Mouse (Mus musculus) lung, embryonic 14.5 days (tissue): ENCODE measurements at regions not wholly inside any gene's neighbourhood (a gene's known extent, or its start where the extent isn't known, plus 50 kb on each side); places are given as distances from the start of the nearest gene placed in this dataset.

Experiments
- ATAC-seq: fragments of 200-750 bp; cut with Nextera tagmentation; 2 replicates; pipeline ENCODE4 v1.8.0; 2017; ENCODE audit warnings: mild to moderate bottlenecking, moderate TSS enrichment, moderate library complexity; ENCODE audit not compliant: insufficient read depth
- DNase-seq: peaks from one replicate; pipeline ENCODE4 v3.0.0-alpha.2; 2015
- H3K27ac ChIP-seq: fragments of 300-500 bp; sonication (generic); 2 replicates; pipeline ENCODE4 v1.5.1; 2014; ENCODE audit warnings: low read depth, mild to moderate bottlenecking, moderate library complexity
- H3K27me3 ChIP-seq: fragments of 300-500 bp; sonication (generic); 2 replicates; pipeline ENCODE4 v1.6.1; 2014; ENCODE audit warnings: low read length, control low read depth; ENCODE audit not compliant: insufficient read depth
- H3K36me3 ChIP-seq: fragments of 300-500 bp; sonication (generic); 2 replicates; pipeline ENCODE4 v1.6.1; 2014; ENCODE audit warnings: control low read depth; ENCODE audit not compliant: insufficient read depth
- H3K4me1 ChIP-seq: fragments of 300-500 bp; sonication (generic); 2 replicates; pipeline ENCODE4 v1.6.1; 2014; ENCODE audit warnings: antibody characterized with exemption, control low read depth; ENCODE audit not compliant: insufficient read depth
- H3K4me2 ChIP-seq: fragments of 300-500 bp; sonication (generic); 2 replicates; pipeline ENCODE4 v1.6.1; 2014; ENCODE audit warnings: mild to moderate bottlenecking
- H3K4me3 ChIP-seq: fragments of 300-500 bp; sonication (generic); 2 replicates; pipeline ENCODE4 v1.5.1; 2014; ENCODE audit warnings: low read depth, low read length
- H3K9ac ChIP-seq: fragments of 300-500 bp; sonication (generic); 2 replicates; pipeline ENCODE4 v1.6.1; 2014
- H3K9me3 ChIP-seq: fragments of 300-500 bp; sonication (generic); 2 replicates; pipeline ENCODE4 v1.6.1; 2016; ENCODE audit warnings: low read depth, low read length, control low read depth
- CTCF ChIP-seq: IDR thresholded peaks from 2 replicates; pipeline ENCODE4 v1.5.1; 2016; ENCODE audit warnings: antibody characterized with exemption, low read depth
- WGBS: fragments of 180-500 bp; shearing (Covaris S2); extraction: QIAGEN DNeasy Blood & Tissue Kit; methylation state at CpG from one replicate; pipeline ENCODE4 v1.1.7; 2014; 5-methylcytosine and 5-hydroxymethylcytosine counted together

DNA sequence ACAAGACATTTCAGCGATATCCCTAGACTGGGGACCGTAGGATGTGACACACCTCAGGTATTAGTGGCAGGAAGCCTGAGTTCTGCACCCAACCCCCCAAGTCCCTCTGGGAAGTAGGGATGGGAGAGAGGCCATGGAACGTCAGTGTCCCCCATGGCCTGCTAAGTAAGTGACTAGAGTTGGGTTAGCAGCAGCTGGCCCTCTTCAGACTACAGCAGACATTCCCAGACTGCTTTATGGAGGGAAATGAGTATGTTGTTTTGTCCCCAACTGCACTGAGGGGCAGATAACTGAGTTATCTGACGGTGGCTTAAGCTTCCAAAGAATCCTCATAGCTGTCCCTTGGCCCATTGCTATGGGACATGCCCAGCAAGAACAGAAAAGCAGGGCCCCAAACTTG is 114.8 kb downstream of the Pdgfra start:
- no peak overlapping the region for H3K4me2 ChIP-seq
- 62% methylated on average over 4 of the region's 4 CpGs for WGBS
- H3K36me3 ChIP-seq: no peaks in the 10 kb centered on the region
- no peak overlapping the region for H3K9ac ChIP-seq
- H3K27me3 ChIP-seq: no peaks in the 10 kb centered on the region
- H3K27ac ChIP-seq: no peak overlapping the region
- no peaks in the 10 kb centered on the region for H3K4me1 ChIP-seq
- H3K4me3 ChIP-seq: no peak overlapping the region
- TF ChIP-seq CTCF: no peak
- DNase-seq: peak; percentile 35
- no peak for ATAC-seq
- no peaks in the 10 kb centered on the region for H3K9me3 ChIP-seq

DNA sequence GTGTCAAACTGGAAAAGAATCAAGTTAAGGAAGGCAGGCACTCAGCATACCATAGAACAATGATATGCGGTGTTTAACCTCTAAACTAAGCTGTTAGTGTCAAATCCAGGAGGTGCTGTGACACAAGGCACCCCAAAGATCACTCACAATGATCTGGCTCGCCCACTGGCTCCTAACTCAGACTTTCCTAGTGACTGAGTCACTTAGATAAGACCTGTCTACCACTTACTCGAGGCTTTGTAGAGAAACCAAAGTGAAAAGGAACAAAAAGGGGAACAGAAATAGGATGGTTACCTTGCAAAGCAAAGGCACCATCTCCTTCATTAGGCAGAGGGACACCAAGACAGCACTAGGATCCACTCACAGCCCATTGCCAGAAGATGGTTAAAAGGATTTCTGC is 115.7 kb downstream of the Pdgfra start:
- Histone ChIP-seq H3K9ac (no peak overlapping the region), H3K27me3 (no peaks in the 10 kb centered on the region)
- 71% methylated on average over 3 of the region's 3 CpGs for WGBS

DNA sequence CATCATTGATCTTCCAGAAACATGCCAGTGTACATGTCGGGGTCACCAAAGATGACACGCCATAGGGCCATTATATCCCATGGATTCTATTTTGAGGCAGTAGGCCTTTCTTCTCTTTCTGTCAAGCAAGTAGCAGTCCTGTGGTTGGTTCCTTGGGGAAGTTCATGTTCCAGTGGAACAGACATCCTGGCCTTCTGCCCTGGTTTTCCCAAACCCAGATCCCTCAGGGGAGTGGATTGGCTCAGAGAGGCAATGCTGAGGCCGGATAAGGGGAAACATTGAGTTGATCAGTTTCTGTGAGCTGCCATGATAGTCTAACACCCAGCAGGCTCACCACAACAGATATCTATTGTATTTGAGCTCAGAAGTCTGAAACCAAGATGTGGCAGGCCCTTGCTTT is 125.9 kb downstream of the Pdgfra start:
- Histone ChIP-seq H3K27ac (no peak overlapping the region), H3K9ac (no peak overlapping the region), H3K4me1 (no peaks in the 10 kb centered on the region), H3K36me3 (no peaks in the 10 kb centered on the region), H3K27me3 (no peaks in the 10 kb centered on the region), H3K4me2 (no peak overlapping the region), H3K9me3 (no peaks in the 10 kb centered on the region), H3K4me3 (no peak overlapping the region)
- TF ChIP-seq CTCF: no peak
- 94% methylated on average over 3 of the region's 3 CpGs for WGBS
- no peak for DNase-seq
- no peak for ATAC-seq

More for the DNA sequence above, 115.7 kb downstream of the Pdgfra start:
- H3K9me3 ChIP-seq: no peaks in the 10 kb centered on the region
- H3K4me1 ChIP-seq: no peaks in the 10 kb centered on the region
- no peak for ATAC-seq
- DNase-seq: no peak
- no peak overlapping the region for H3K27ac ChIP-seq
- H3K4me3 ChIP-seq: no peak overlapping the region
- no peak overlapping the region for H3K4me2 ChIP-seq
- TF ChIP-seq CTCF: no peak
- no peaks in the 10 kb centered on the region for H3K36me3 ChIP-seq

DNA sequence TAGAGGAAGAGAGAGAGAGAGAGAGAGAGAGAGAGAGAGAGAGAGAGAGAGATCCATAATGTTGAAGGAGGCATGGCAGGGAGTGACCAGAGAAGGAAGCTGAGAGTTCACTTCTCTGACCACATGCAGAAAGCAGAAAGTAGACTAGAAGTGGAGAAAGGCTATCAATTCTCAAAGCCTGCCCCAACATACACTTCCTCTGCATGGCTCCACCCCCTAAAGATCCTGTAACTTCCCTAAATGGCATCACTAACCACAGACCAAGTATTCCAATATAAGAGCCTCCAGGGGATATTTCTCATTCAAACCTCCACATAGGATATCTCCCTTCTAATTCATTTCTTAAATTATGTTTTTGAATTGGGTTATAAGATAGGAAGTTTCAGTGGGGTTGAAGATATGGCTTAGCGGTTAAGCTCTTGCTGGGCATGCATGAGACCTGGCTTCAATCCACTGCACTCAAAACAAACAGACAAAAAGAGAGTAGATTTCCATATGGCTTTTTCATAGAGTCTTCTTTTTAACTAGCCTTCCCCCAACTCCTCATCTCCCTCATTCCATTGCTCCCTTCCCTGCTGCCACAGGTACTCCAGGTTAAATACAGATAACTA is 127.6 kb downstream of the Pdgfra start:
- Histone ChIP-seq H3K4me2 (no peak overlapping the region), H3K4me3 (no peak overlapping the region), H3K4me1 (no peaks in the 10 kb centered on the region), H3K27me3 (no peaks in the 10 kb centered on the region), H3K36me3 (no peaks in the 10 kb centered on the region), H3K9ac (no peak overlapping the region), H3K27ac (no peak overlapping the region), H3K9me3 (no peaks in the 10 kb centered on the region)
- TF ChIP-seq CTCF: no peak
- ATAC-seq: no peak
- 89% methylated on average over 1 of the region's 1 CpGs for whole genome bisulfite sequencing
- DNase-seq: no peak

DNA sequence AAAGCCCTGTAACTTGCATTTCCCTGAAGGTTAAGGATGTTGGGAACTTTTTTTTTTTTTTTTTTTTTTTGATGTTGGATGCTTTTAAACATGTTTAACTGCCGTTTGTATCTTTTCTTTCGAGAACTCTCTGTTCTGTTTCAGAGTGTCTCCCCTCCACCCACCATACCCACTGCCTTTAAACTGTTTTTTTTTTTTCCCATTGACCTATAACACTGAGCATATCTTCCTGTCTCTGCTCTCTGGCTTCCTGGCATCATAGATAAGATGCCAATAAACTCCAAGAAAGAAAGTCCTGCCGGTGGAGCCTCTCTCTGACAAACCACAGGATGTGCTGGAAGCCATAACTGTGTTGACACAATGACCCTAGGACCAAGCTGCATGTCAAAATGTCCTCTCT is 128.6 kb downstream of the Pdgfra start:
- Histone ChIP-seq H3K27ac (no peak overlapping the region), H3K4me3 (no peak overlapping the region), H3K36me3 (no peaks in the 10 kb centered on the region), H3K4me2 (no peak overlapping the region), H3K9ac (no peak overlapping the region), H3K9me3 (no peaks in the 10 kb centered on the region), H3K27me3 (no peaks in the 10 kb centered on the region), H3K4me1 (no peaks in the 10 kb centered on the region)
- 59% methylated on average over 3 of the region's 3 CpGs for WGBS
- ATAC-seq: no peak
- no peak for DNase-seq
- no peak for TF ChIP-seq CTCF

DNA sequence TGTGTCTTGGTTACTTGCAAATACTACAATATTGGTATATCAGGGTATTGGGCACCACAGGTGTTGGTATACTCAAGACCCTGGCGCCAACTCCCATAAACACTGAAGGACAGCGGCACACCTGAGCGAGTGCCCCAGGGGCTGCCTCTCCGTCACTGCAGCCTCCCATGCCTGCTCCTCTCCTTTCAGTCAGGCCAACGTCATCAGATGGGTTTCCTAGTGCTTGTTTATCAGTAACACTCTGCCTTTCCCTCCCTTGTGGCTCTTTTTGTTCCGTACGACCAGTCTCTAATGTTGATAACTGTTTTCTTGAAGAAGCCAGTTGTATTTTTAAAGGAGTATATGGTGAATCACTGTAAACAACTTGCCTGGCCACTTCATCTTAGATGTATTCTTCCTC is 129.4 kb downstream of the Pdgfra start:
- Histone ChIP-seq H3K27ac (no peak overlapping the region), H3K9me3 (no peaks in the 10 kb centered on the region), H3K4me3 (no peak overlapping the region), H3K4me1 (no peaks in the 10 kb centered on the region), H3K4me2 (no peak overlapping the region), H3K9ac (no peak overlapping the region), H3K36me3 (no peaks in the 10 kb centered on the region), H3K27me3 (no peaks in the 10 kb centered on the region)
- WGBS: 83% methylated on average over 7 of the region's 7 CpGs
- no peak for DNase-seq
- no peak for TF ChIP-seq CTCF
- ATAC-seq: no peak

DNA sequence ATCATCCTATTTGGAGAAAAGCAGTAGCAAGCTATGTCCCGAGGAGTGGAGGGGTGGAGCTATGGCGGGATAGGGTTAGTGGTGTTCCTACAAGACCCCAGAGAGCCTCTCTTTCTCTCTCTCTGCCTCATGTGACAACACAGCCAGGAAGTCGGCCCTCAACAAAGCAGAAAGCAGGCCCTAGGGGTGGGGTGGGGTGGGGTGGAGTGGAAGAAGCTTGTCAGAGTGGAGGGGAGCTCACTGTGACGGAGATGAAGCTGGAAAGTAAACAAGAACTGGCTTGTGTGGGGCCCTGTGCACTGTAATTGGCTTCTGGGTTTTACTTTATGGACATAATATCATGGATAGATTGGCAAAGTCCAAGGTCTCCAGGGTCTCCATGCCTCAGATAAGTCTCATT is 130.5 kb downstream of the Pdgfra start:
- DNase-seq (no peak), ATAC-seq (no peak)
- Histone ChIP-seq H3K9ac (no peak overlapping the region), H3K4me2 (no peak overlapping the region), H3K36me3 (no peaks in the 10 kb centered on the region), H3K27me3 (no peaks in the 10 kb centered on the region), H3K9me3 (no peaks in the 10 kb centered on the region), H3K4me1 (no peaks in the 10 kb centered on the region), H3K4me3 (no peak overlapping the region), H3K27ac (no peak overlapping the region)
- 38% methylated on average over 4 of the region's 4 CpGs for WGBS
- no peak for TF ChIP-seq CTCF

DNA sequence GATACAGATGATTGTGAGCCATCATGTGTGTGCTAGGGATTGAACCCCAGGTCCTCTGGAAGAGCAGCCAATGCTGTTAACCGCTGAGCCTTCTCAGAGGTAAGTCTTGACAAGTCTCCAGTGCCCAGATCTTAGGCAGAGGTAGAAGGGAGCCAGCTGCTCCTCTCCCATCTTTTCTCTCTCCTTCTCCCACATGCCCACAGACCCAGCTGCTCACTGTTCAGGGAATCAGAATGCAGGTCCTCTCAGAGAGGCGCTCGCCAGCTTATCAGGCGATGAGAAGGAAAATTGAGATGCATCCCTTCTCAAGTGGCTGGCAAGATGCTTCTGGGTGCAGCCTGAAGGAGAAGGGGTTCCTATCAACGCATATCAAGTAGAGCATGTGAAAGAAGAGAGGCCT is 131.7 kb downstream of the Pdgfra start:
- Histone ChIP-seq H3K9ac (no peak overlapping the region), H3K36me3 (no peaks in the 10 kb centered on the region), H3K27ac (no peak overlapping the region), H3K4me1 (no peaks in the 10 kb centered on the region), H3K4me3 (no peak overlapping the region), H3K9me3 (no peaks in the 10 kb centered on the region), H3K4me2 (no peak overlapping the region), H3K27me3 (no peaks in the 10 kb centered on the region)
- ATAC-seq (no peak), DNase-seq (no peak)
- WGBS: 65% methylated on average over 5 of the region's 5 CpGs
- TF ChIP-seq CTCF: no peak
